Mouse (Mus musculus) splenic B cell, adult 2 months (primary cell): ENCODE data around the gene Yaf2.

Experiments used
- DNase-seq: peaks from one replicate; pipeline ENCODE4 v3.0.0-alpha.2; 2011; ENCODE audit warnings: low read depth, low spot score
- H3K27me3 ChIP-seq: 2 replicates; pipeline ENCODE4 v1.6.1; 2012; ENCODE audit warnings: mild to moderate bottlenecking, low read length, moderate library complexity, mixed read lengths; ENCODE audit not compliant: control insufficient read depth, poor library complexity, insufficient read depth, severe bottlenecking
- H3K36me3 ChIP-seq: 2 replicates; pipeline ENCODE4 v1.6.1; 2012; ENCODE audit warnings: mild to moderate bottlenecking, low read length, moderate library complexity, mixed read lengths; ENCODE audit not compliant: control insufficient read depth, poor library complexity, insufficient read depth, severe bottlenecking

The Yaf2 gene

GRCm38 (mm10) chr15:93272948-93273347, 63.8 kb downstream of the Yaf2 start:
- Histone ChIP-seq H3K36me3 (no peaks in the 10 kb centered on the region), H3K27me3 (no peaks in the 10 kb centered on the region)
- DNase-seq, result no peak

DNA sequence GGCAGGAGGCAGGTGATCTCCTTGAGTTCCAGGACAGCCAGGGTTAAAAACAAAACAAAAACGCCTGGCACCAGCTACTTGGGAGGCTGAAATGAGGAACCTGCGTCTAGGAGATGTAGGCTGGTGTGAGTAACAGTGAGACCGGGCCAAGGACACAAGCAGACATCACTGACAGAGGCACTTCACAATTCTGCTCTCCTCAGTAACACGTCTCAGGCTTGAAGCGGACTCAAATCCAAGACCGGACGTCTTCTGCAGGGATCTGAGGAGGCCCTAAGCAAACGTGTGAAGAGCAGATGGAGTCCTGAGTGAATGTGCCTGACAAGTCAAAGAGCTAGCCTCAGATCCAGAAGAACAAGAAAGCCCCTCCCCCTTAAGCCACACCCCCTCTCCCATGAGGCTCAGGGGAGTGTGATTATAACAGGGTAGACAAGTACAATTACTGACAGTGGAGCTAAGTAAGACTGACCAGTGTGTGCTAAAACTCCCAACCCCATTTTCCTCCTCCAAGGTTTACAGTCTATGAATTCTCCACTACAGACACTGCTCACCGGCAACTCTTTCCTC, 66.4 kb downstream of the Yaf2 start:
- Histone ChIP-seq H3K27me3 (no peaks in the 10 kb centered on the region), H3K36me3 (no peaks in the 10 kb centered on the region)
- DNase-seq, result peak; percentile 48

DNA sequence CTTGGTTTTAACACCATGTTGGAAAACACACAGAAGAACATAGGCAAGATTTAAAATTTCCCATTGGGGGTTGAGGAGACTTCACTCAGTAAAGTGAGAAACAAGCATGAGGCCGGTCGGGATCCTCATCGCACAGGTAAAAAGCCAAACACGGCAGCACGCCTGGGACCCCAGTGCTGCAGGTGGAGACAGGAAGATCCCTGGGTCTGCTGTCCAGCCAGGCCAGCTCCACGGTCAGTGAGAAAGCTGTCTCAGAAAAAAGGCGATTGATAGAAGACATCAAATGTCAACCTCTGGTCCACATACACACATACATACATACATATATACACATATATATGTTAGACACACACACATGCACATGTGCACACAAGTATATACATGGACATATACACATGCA, 67.2 kb downstream of the Yaf2 start:
- no peak for DNase-seq
- no peaks in the 10 kb centered on the region for H3K27me3 ChIP-seq
- H3K36me3 ChIP-seq, result no peaks in the 10 kb centered on the region

- Histone ChIP-seq H3K27me3 (no peaks in the 10 kb centered on the region), H3K36me3 (no peaks in the 10 kb centered on the region)
- DNase-seq, result peak; percentile 67
These were observed 68.7 kb downstream of the Yaf2 start for GRCm38 (mm10) chr15:93268001-93268400.

DNA sequence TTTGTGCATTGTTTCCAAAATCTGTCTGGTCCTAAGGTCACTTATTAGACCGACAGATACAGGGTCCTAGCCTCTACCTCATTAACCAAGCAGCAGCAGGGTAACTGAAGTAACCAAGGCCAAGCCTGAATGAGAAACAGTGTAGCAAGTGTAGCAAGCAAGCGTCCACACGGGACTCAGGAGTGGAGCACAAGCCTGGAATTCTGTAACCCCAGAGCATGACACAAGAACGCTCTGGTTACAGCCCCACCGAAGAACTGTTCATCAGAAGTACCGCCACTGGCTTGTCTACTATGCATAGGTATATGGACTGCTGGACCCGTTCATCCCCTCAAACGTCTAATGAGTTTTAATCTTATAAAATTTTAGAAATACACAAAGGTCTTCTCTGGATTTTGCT, 69.3 kb downstream of the Yaf2 start:
- Histone ChIP-seq H3K36me3 (no peaks in the 10 kb centered on the region), H3K27me3 (no peaks in the 10 kb centered on the region)
- DNase-seq, result no peak

GRCm38 (mm10) chr15:93266361-93266760, 70.4 kb downstream of the Yaf2 start:
- Histone ChIP-seq H3K36me3 (no peaks in the 10 kb centered on the region), H3K27me3 (no peaks in the 10 kb centered on the region)
- DNase-seq, result no peak

DNA sequence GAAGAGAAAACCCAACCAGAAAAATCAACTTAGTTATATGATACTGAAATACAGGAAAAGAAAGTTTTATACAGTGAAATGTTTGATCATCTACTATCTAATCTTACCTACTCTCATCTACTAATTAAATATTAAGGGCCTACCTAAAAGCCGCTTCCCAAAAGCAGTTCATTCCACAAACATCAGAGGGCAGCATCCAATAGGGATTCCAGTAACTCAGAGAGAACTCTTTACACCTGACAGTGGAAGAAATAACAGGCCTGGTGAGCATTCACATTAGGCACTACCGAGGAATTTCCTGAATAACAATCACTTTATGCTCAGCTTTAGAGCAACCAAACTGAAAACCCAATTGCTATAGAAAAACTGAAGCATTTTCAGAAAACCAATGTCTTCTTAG, 71.0 kb downstream of the Yaf2 start:
- Histone ChIP-seq H3K36me3 (no peaks in the 10 kb centered on the region; the same call in 1 of the 2 replicates), H3K27me3 (no peaks in the 10 kb centered on the region)
- DNase-seq, result peak; percentile 39

GRCm38 (mm10) chr15:93265231-93265630, 71.5 kb downstream of the Yaf2 start:
- Histone ChIP-seq H3K27me3 (no peaks in the 10 kb centered on the region), H3K36me3 (no peaks in the 10 kb centered on the region; the same call in 1 of the 2 replicates)
- no peak for DNase-seq

GRCm38 (mm10) chr15:93264221-93264620, 72.5 kb downstream of the Yaf2 start:
- Histone ChIP-seq H3K27me3 (no peaks in the 10 kb centered on the region), H3K36me3 (no peaks in the 10 kb centered on the region; the same call in 1 of the 2 replicates)
- no peak for DNase-seq

DNA sequence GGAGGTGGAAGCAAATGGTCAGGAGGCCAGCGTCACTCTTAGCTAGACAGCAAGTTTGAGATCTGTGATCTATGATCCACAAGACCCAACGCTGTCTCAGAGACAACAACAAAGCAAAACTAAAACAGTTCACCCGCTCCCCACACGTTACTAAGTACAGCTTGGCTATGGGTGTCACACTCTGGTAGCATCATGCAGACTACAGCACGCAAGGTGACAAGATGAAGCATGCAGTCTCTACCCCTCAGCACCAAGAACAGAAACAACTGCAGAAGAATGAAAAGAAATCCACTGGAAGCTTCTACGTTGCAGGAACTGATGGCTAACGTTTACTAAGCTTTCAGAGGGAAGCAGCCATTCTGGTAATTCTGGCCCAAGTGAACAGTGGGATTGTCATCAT, 73.2 kb downstream of the Yaf2 start:
- Histone ChIP-seq H3K27me3 (no peaks in the 10 kb centered on the region), H3K36me3 (peaks cover 1% of the 10 kb centered on the region; the same call in 1 of the 2 replicates)
- DNase-seq, result no peak

DNA sequence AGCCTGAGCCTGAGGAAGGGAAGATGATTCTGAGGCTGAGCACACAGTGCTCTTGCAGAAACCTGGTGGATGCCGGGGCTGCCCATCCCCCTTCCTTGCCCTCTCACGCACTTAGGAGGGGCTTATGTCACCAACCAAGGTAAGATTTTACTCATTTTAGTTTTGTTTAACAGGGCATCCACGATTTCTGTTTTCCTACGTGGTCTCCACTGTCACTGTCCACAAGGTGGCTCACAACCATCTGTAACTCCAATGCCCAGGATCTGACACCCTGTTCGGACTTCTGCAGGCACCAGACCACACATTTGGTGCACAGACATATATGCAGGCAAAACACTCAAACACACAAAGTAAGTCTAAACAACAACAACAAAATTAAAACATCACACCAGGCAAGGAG, 73.9 kb downstream of the Yaf2 start:
- Histone ChIP-seq H3K27me3 (no peaks in the 10 kb centered on the region), H3K36me3 (peaks cover 4% of the 10 kb centered on the region; the same call in 1 of the 2 replicates)
- peak; percentile 22 for DNase-seq

GRCm38 (mm10) chr15:93262274-93262673, 74.5 kb downstream of the Yaf2 start:
- H3K27me3 ChIP-seq, result no peaks in the 10 kb centered on the region
- no peak for DNase-seq
- peaks cover 4% of the 10 kb centered on the region; the same call in 1 of the 2 replicates for H3K36me3 ChIP-seq

DNA sequence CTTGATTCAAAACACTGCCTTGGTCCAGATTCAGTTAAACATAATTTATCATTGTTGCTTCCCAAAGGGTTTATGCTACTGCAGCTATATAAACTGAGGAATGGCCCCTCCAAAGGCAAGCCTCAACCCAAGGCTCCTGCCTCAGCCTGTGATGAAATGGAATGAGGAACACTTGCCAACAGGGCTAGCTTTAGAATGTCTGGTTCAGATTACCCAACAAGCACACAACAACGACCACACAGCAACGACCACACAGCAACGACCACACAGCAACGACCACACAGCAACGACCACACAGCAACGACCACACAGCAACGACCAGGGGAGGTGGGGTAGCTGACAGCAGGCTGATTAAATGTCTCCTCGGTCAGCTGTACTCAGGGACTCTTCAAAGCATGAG, 76.8 kb downstream of the Yaf2 start:
- DNase-seq, result no peak

DNA sequence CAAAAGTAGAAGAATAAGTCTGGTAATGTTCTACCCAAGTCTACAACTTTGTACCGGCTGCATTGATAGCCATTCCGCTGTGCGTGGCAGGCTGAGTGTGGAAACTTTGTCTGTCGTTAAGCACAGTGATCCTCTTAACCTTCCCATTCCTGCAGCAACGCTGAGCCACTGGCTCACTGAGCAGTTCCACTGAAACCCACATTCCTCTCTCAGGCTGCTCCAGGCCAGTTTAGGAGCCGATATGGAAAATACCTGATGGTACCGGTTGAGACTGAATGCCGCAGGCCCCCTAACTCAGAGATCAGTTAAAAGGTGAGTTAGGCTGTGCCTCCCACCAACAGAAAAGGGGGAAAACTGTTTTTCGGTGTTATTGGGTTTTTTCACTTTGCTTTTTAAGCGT, 81.4 kb downstream of the Yaf2 start:
- DNase-seq, result no peak
- no peaks in the 10 kb centered on the region for H3K27me3 ChIP-seq
- peaks cover 18% of the 10 kb centered on the region for H3K36me3 ChIP-seq

More for the DNA sequence above, 76.8 kb downstream of the Yaf2 start:
- Histone ChIP-seq H3K27me3 (no peaks in the 10 kb centered on the region), H3K36me3 (peaks cover 12% of the 10 kb centered on the region)

GRCm38 (mm10) chr15:93253172-93253571, 83.6 kb downstream of the Yaf2 start:
- H3K27me3 ChIP-seq, result no peaks in the 10 kb centered on the region
- peaks cover 15% of the 10 kb centered on the region for H3K36me3 ChIP-seq
- DNase-seq, result no peak

- no peaks in the 10 kb centered on the region for H3K27me3 ChIP-seq
- peaks cover 16% of the 10 kb centered on the region for H3K36me3 ChIP-seq
- no peak for DNase-seq
These were observed 84.3 kb downstream of the Yaf2 start for GRCm38 (mm10) chr15:93252396-93252795.
